Mouse (Mus musculus) heart, postnatal 0 days (tissue): Measurements from ENCODE around the gene Dnah3. TPM values are rescaled to one million over a fixed set of nuclear protein-coding genes. Genes with fewer than 3 reads are reported as not detected.
A peak's percentile ranks its signal among the peaks of the same experiment; 100 is the strongest.

ENCODE experiments used
- ATAC-seq: fragments of 200-750 bp; cut with Nextera tagmentation; 2 replicates; pipeline ENCODE4 v1.8.0; 2017; ENCODE audit warnings: low read depth, moderate number of reproducible peaks, moderate library complexity; ENCODE audit not compliant: insufficient read depth
- DNase-seq: peaks from one replicate; pipeline ENCODE4 v3.0.0-alpha.2; 2016; ENCODE audit warnings: low spot score
- H3K27ac ChIP-seq: fragments of 300-500 bp; sonication (generic); 2 replicates; pipeline ENCODE4 v1.5.1; 2014; ENCODE audit warnings: low read depth, mild to moderate bottlenecking
- H3K27me3 ChIP-seq: fragments of 300-500 bp; sonication (generic); 2 replicates; pipeline ENCODE4 v1.6.1; 2014; ENCODE audit warnings: low read length, mixed read lengths; ENCODE audit not compliant: control insufficient read depth, insufficient read depth
- H3K36me3 ChIP-seq: fragments of 300-500 bp; sonication (generic); replicated peaks from 2 replicates; pipeline ENCODE4 v1.6.1; 2014; ENCODE audit warnings: low read length, mixed read lengths; ENCODE audit not compliant: control insufficient read depth, insufficient read depth
- H3K4me1 ChIP-seq: fragments of 300-500 bp; sonication (generic); 2 replicates; pipeline ENCODE4 v1.6.1; 2014; ENCODE audit warnings: antibody characterized with exemption; ENCODE audit not compliant: control insufficient read depth, insufficient read depth
- H3K4me2 ChIP-seq: fragments of 300-500 bp; sonication (generic); 2 replicates; pipeline ENCODE4 v1.6.1; 2014; ENCODE audit warnings: low read depth, mild to moderate bottlenecking, low read length, moderate library complexity
- H3K4me3 ChIP-seq: fragments of 300-500 bp; sonication (generic); 2 replicates; pipeline ENCODE4 v1.5.1; 2014; ENCODE audit warnings: low read depth, low read length
- H3K9ac ChIP-seq: fragments of 300-500 bp; sonication (generic); replicated peaks from 2 replicates; pipeline ENCODE4 v1.6.1; 2014; ENCODE audit warnings: low read depth, low read length, mixed read lengths
- H3K9me3 ChIP-seq: fragments of 300-500 bp; sonication (generic); replicated peaks from 2 replicates; pipeline ENCODE4 v1.6.1; 2016; ENCODE audit warnings: low read length; ENCODE audit not compliant: control insufficient read depth
- CTCF ChIP-seq: IDR thresholded peaks from 2 replicates; pipeline ENCODE4 v1.5.1; 2016; ENCODE audit warnings: antibody characterized with exemption, control low read depth, low read depth
- EP300 ChIP-seq: IDR thresholded peaks from 2 replicates; pipeline ENCODE4 v1.6.1; 2016; ENCODE audit warnings: antibody characterized with exemption, low read depth
- whole genome bisulfite sequencing: fragments of 180-500 bp; shearing (Covaris S2); extraction: QIAGEN DNeasy Blood & Tissue Kit; methylation state at CpG from one replicate; pipeline ENCODE4 v1.1.7; 2014; 5-methylcytosine and 5-hydroxymethylcytosine counted together
- polyA plus RNA-seq: library from polyadenylated mRNA; unstranded; fragments of >200 nt; fragmentation: Nextera tagmentation; extraction: Ambion mirVana; gene quantifications from 2 replicates; pipeline ENCODE4 v1.2.1, GENCODE M21; 2015
- total RNA-seq: library from RNA; depleted of rRNA; stranded (reverse); fragments of >200 nt; gene quantifications from 2 replicates; pipeline ENCODE4 v1.2.3, GENCODE M21; 2014; ENCODE audit warnings: low replicate concordance

Dnah3 gene
- total and polyA plus RNA-seq, 2 experiments from 2014 or later: not detected

- ATAC-seq (no peak; the same call in 1 of the 2 replicates), DNase-seq (peak; percentile 53)
- WGBS: 54% methylated on average over 3 of the region's 3 CpGs
- TF ChIP-seq CTCF (peak; percentile 46), EP300 (no peak)
- H3K9ac ChIP-seq: no peak overlapping the region
- H3K27ac ChIP-seq: no peak overlapping the region
- H3K9me3 ChIP-seq: no peaks in the 10 kb centered on the region
- peaks cover 13% of the 10 kb centered on the region; the same call in 1 of the 2 replicates for H3K4me1 ChIP-seq
- no peak overlapping the region for H3K4me2 ChIP-seq
- no peaks in the 10 kb centered on the region for H3K36me3 ChIP-seq
- H3K4me3 ChIP-seq: no peak overlapping the region
- no peaks in the 10 kb centered on the region for H3K27me3 ChIP-seq
These were observed 39.6 kb downstream of the Dnah3 start for GRCm38 (mm10) chr7:120055479-120055878.

DNA sequence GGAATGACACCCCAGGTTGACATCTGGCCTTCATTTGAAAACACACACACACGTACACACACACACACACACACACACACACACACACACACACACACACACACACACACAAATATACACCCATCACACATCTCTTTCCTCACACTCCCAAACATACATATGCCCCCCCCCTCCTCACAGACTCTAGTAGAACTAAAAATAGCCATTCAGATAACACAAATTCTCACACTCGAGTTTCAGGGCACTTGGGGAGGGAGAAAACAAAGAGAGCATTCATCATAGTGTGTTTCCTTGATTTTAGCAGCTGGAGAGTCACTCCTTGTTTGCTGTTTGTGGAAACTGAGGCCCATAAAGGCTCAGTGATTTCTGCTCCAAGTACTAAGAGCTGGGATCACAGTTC, 41.1 kb downstream of the Dnah3 start:
- no peaks in the 10 kb centered on the region for H3K27me3 ChIP-seq
- peaks cover 13% of the 10 kb centered on the region; the same call in 1 of the 2 replicates for H3K4me1 ChIP-seq
- no peak for TF ChIP-seq CTCF
- no peak for TF ChIP-seq EP300
- H3K9ac ChIP-seq: no peak overlapping the region
- DNase-seq: peak; percentile 73
- no peaks in the 10 kb centered on the region for H3K36me3 ChIP-seq
- peak overlapping the region; percentile 57; the same call in 1 of the 2 replicates for H3K27ac ChIP-seq
- no peak overlapping the region for H3K4me3 ChIP-seq
- WGBS: 7% methylated on average over 2 of the region's 2 CpGs
- no peaks in the 10 kb centered on the region for H3K9me3 ChIP-seq
- H3K4me2 ChIP-seq: no peak overlapping the region
- ATAC-seq: peak; percentile 70

- DNase-seq (no peak), ATAC-seq (no peak)
- H3K4me2 ChIP-seq: no peak overlapping the region
- H3K36me3 ChIP-seq: no peaks in the 10 kb centered on the region
- H3K27ac ChIP-seq: no peak overlapping the region
- no peak overlapping the region for H3K4me3 ChIP-seq
- H3K27me3 ChIP-seq: no peaks in the 10 kb centered on the region
- TF ChIP-seq EP300: no peak
- TF ChIP-seq CTCF: no peak
- H3K9me3 ChIP-seq: no peaks in the 10 kb centered on the region
- peaks cover 13% of the 10 kb centered on the region; the same call in 1 of the 2 replicates for H3K4me1 ChIP-seq
- H3K9ac ChIP-seq: no peak overlapping the region
These were observed 44.6 kb downstream of the Dnah3 start for GRCm38 (mm10) chr7:120050447-120050846.

DNA sequence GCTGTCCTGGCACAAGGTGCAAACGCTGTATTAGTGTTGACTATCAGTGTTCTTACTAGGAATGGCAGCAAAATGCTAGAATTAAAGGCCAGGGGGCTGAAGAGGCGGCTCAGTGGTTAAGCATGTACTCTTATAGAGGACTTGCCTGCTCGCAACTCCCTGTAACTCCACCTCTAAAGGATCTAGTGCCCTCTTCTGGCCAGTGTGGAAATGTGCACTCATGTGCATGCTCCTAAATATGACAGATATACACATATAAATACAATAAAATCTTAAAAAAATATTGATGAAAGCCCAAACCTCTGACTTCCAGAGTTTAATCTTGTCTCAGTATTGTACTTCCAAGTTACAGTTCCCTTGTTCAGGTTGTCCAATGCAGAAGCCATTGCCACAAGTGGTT, 51.1 kb downstream of the Dnah3 start:
- Histone ChIP-seq H3K27ac (no peak overlapping the region), H3K4me2 (no peak overlapping the region), H3K4me1 (no peaks in the 10 kb centered on the region), H3K4me3 (no peak overlapping the region), H3K9ac (no peak overlapping the region), H3K27me3 (no peaks in the 10 kb centered on the region), H3K9me3 (no peaks in the 10 kb centered on the region), H3K36me3 (no peaks in the 10 kb centered on the region)
- TF ChIP-seq EP300 (no peak), CTCF (no peak)
- ATAC-seq (no peak), DNase-seq (no peak)
- WGBS: 82% methylated on average over 3 of the region's 3 CpGs

- TF ChIP-seq EP300 (no peak), CTCF (no peak)
- 0 out of 2 replicates have a peak, but pooled peaks cover 4% of the 10 kb centered on the region for H3K9me3 ChIP-seq
- H3K9ac ChIP-seq: no peak overlapping the region
- H3K4me3 ChIP-seq: no peak overlapping the region
- WGBS: 43% methylated on average over 5 of the region's 5 CpGs
- H3K4me1 ChIP-seq: no peaks in the 10 kb centered on the region
- H3K27ac ChIP-seq: no peak overlapping the region
- H3K4me2 ChIP-seq: no peak overlapping the region
- ATAC-seq: no peak
- DNase-seq: no peak
- H3K27me3 ChIP-seq: no peaks in the 10 kb centered on the region
- no peaks in the 10 kb centered on the region for H3K36me3 ChIP-seq
These were observed 58.7 kb downstream of the Dnah3 start for GRCm38 (mm10) chr7:120036422-120036821.

- TF ChIP-seq EP300: no peak
- TF ChIP-seq CTCF: no peak
- peak; percentile 18 for DNase-seq
- Histone ChIP-seq H3K4me1 (no peaks in the 10 kb centered on the region), H3K27ac (no peak overlapping the region), H3K4me3 (no peak overlapping the region), H3K9ac (no peak overlapping the region), H3K4me2 (no peak overlapping the region), H3K36me3 (no peaks in the 10 kb centered on the region), H3K9me3 (0 out of 2 replicates have a peak, but pooled peaks cover 4% of the 10 kb centered on the region), H3K27me3 (no peaks in the 10 kb centered on the region)
- ATAC-seq: no peak; the same call in 1 of the 2 replicates
- 59% methylated on average over 4 of the region's 4 CpGs for WGBS
These were observed 60.1 kb downstream of the Dnah3 start for GRCm38 (mm10) chr7:120034996-120035395.
